Mouse (Mus musculus): ENCODE measurements at regions not wholly inside any gene's neighbourhood (a gene's known extent, or its start where the extent isn't known, plus 50 kb on each side); places are given as distances from the start of the nearest gene placed in this dataset.

GRCm38 (mm10) chr10:54448352-54449043 lies 372.1 kb upstream of the Man1a start:
- no peaks in the 10 kb centered on the region for H3K9me3 ChIP-seq (ENCODE audit: control insufficient read depth, low read length)
- no peaks in the 10 kb centered on the region for H3K4me1 ChIP-seq (replicated peaks; ENCODE audit: control insufficient read depth, insufficient read depth, low read length)
- WGBS = 94% methylated on average over 2 of the region's 2 CpGs
- H3K4me2 ChIP-seq (ENCODE audit: low read length) = no peak overlapping the region
- no peaks in the 10 kb centered on the region for H3K36me3 ChIP-seq (ENCODE audit: control insufficient read depth, insufficient read depth)
- H3K9ac ChIP-seq (replicated peaks; ENCODE audit: low read depth, low read length) = no peak overlapping the region
- no peak for ATAC-seq
- H3K4me3 ChIP-seq (replicated peaks; ENCODE audit: low read length) = no peak overlapping the region
- H3K27ac ChIP-seq (ENCODE audit: low read length) = no peak overlapping the region
- no peaks in the 10 kb centered on the region for H3K27me3 ChIP-seq (replicated peaks; ENCODE audit: control insufficient read depth, insufficient read depth, low read length)

DNA sequence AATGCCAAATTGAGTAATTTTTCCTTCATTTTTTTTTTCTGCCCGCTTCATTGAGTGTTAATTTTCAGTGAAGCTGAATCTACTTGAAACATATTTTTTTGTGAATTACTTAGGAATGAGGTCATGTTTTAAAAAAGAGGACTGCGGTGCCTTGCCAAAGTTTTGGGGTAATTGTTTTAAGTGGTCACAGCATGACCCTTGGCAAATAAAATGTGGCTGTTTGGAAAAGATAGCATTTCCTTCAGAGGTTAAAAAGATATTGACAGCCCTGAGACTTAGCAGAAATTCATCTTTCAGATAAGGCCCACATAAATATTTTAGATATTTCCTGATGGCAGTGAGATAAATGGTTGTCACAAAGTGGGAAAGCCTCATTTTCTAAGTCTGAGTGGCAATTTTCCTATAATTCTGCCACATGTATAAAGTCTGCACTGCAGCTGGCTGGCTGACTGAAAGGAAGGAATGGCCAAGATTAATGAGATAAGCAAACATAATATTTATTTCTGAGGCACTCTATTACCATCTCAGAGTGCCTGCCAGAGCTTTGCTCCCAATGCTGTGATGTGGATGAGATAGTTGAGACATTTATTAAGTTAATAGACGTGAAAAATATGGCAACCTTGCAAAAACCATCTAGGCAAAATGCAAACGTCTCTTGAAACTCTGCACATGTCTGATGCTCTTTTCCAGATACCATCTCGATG lies 327.0 kb upstream of the Man1a start:
- Histone ChIP-seq H3K4me3 (replicated peaks; ENCODE audit: low read length) (no peak overlapping the region), H3K27me3 (replicated peaks; ENCODE audit: control insufficient read depth, insufficient read depth, low read length) (no peaks in the 10 kb centered on the region), H3K9me3 (ENCODE audit: control insufficient read depth, low read length) (no peaks in the 10 kb centered on the region), H3K4me1 (replicated peaks; ENCODE audit: control insufficient read depth, insufficient read depth, low read length) (no peaks in the 10 kb centered on the region), H3K36me3 (ENCODE audit: control insufficient read depth, insufficient read depth) (no peaks in the 10 kb centered on the region), H3K27ac (ENCODE audit: low read length) (no peak overlapping the region), H3K9ac (replicated peaks; ENCODE audit: low read depth, low read length) (no peak overlapping the region), H3K4me2 (ENCODE audit: low read length) (no peak overlapping the region)
- WGBS = 65% methylated on average over 5 of the region's 5 CpGs
- no peak for ATAC-seq

DNA sequence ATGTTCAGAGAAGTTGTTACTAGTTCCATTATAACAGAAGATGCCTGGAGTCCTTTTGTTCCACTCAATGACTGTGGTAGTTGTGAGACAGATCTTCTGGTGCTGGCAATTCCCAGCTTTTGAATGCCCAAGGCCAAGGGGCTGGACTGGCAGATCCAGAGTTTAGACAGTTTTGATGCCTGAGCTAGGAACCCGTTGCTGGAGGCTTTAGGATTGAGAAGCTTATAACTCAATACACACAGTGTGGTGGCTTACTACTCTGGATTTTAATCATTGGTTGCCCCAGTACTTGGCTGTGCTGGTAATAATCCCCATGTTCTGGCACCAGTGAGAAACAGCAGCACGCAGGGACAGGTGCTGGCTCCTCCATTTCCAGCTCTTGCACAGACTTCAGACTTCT lies 307.3 kb upstream of the Man1a start:
- 74% methylated on average over 2 of the region's 2 CpGs for WGBS
- no peak for ATAC-seq
- no peak overlapping the region for H3K4me3 ChIP-seq (replicated peaks; ENCODE audit: low read length)
- H3K4me1 ChIP-seq (replicated peaks; ENCODE audit: control insufficient read depth, insufficient read depth, low read length) = no peaks in the 10 kb centered on the region
- H3K4me2 ChIP-seq (ENCODE audit: low read length) = no peak overlapping the region
- no peaks in the 10 kb centered on the region for H3K27me3 ChIP-seq (replicated peaks; ENCODE audit: control insufficient read depth, insufficient read depth, low read length)
- H3K9me3 ChIP-seq (ENCODE audit: control insufficient read depth, low read length) = no peaks in the 10 kb centered on the region
- H3K27ac ChIP-seq (ENCODE audit: low read length) = no peak overlapping the region
- H3K36me3 ChIP-seq (ENCODE audit: control insufficient read depth, insufficient read depth) = no peaks in the 10 kb centered on the region
- H3K9ac ChIP-seq (replicated peaks; ENCODE audit: low read depth, low read length) = no peak overlapping the region

DNA sequence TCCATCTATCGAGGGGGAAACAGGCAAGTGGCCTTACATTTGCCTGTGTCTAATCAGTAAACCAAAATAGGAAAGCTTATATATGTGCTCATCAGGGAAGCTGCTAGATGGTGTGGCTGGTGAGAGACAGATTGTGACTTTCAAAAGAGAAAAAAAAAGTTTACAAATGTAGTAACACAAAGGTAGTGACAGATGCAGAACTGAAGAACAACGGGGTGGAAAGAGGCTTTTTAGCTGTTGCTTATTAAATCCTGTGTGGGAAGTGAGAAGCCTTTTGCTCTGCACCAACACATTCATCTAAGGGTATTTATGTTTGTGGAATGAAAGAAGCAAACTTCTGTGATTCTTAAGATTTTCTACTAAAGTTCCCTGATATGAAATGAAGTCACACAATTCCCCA lies 305.1 kb upstream of the Man1a start:
- WGBS = 87% methylated on average over 2 of the region's 2 CpGs
- H3K4me2 ChIP-seq (ENCODE audit: low read length) = no peak overlapping the region
- H3K4me3 ChIP-seq (replicated peaks; ENCODE audit: low read length) = no peak overlapping the region
- H3K36me3 ChIP-seq (ENCODE audit: control insufficient read depth, insufficient read depth) = no peaks in the 10 kb centered on the region
- no peaks in the 10 kb centered on the region for H3K27me3 ChIP-seq (replicated peaks; ENCODE audit: control insufficient read depth, insufficient read depth, low read length)
- H3K9me3 ChIP-seq (ENCODE audit: control insufficient read depth, low read length) = no peaks in the 10 kb centered on the region
- H3K27ac ChIP-seq (ENCODE audit: low read length) = no peak overlapping the region
- H3K9ac ChIP-seq (replicated peaks; ENCODE audit: low read depth, low read length) = no peak overlapping the region
- H3K4me1 ChIP-seq (replicated peaks; ENCODE audit: control insufficient read depth, insufficient read depth, low read length) = no peaks in the 10 kb centered on the region
- no peak for ATAC-seq

DNA sequence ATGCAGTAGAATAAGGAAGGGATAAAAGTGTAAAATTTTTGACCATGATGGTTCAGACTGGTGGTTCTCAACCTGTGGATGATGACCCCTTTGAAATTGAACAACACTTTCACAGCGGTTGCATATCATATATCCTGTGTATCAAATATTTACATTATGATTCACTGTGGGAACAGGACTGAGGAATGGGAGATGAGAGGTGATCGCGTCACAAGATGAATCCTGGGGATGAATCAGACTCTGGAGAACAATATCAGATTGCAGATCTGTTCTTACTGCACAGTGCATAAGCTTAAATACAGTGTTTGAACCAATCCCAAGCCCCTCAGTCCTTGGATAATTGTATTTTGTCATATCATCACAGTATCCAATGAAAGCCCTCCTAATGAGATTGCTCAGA lies 292.7 kb upstream of the Man1a start:
- H3K9me3 ChIP-seq (ENCODE audit: control insufficient read depth, low read length) = no peaks in the 10 kb centered on the region
- 97% methylated on average over 3 of the region's 3 CpGs for WGBS
- H3K36me3 ChIP-seq (ENCODE audit: control insufficient read depth, insufficient read depth) = no peaks in the 10 kb centered on the region
- no peak for ATAC-seq
- no peak overlapping the region for H3K4me2 ChIP-seq (ENCODE audit: low read length)
- no peak overlapping the region for H3K4me3 ChIP-seq (replicated peaks; ENCODE audit: low read length)
- no peak overlapping the region for H3K9ac ChIP-seq (replicated peaks; ENCODE audit: low read depth, low read length)
- no peaks in the 10 kb centered on the region for H3K27me3 ChIP-seq (replicated peaks; ENCODE audit: control insufficient read depth, insufficient read depth, low read length)
- H3K4me1 ChIP-seq (replicated peaks; ENCODE audit: control insufficient read depth, insufficient read depth, low read length) = no peaks in the 10 kb centered on the region
- H3K27ac ChIP-seq (ENCODE audit: low read length) = no peak overlapping the region

DNA sequence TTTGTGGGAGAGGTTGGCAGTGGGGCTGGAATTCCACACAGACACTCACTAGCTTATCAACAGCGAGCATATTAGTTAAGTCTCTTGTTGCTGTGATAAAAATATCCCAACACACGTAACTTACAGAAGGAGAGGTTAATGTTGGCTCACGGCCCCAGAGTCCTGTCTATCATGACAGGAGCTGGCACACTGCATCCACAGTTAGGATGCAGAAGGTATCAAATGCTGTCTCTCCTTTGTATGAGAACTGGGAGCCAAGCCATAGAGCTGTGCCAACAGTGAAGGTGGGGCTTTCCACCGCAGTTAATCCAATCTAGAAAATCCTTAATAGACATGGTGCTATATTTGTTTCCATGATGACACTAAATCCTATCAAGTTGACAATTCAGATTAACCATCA lies 288.9 kb upstream of the Man1a start:
- peak; percentile 84 for ATAC-seq
- H3K9me3 ChIP-seq (ENCODE audit: control insufficient read depth, low read length) = no peaks in the 10 kb centered on the region
- H3K4me2 ChIP-seq (ENCODE audit: low read length) = no peak overlapping the region
- no peak overlapping the region for H3K27ac ChIP-seq (ENCODE audit: low read length)
- H3K36me3 ChIP-seq (ENCODE audit: control insufficient read depth, insufficient read depth) = no peaks in the 10 kb centered on the region
- no peaks in the 10 kb centered on the region for H3K27me3 ChIP-seq (replicated peaks; ENCODE audit: control insufficient read depth, insufficient read depth, low read length)
- no peak overlapping the region for H3K9ac ChIP-seq (replicated peaks; ENCODE audit: low read depth, low read length)
- H3K4me1 ChIP-seq (replicated peaks; ENCODE audit: control insufficient read depth, insufficient read depth, low read length) = no peaks in the 10 kb centered on the region
- H3K4me3 ChIP-seq (replicated peaks; ENCODE audit: low read length) = no peak overlapping the region
- 49% methylated on average over 4 of the region's 4 CpGs for WGBS

DNA sequence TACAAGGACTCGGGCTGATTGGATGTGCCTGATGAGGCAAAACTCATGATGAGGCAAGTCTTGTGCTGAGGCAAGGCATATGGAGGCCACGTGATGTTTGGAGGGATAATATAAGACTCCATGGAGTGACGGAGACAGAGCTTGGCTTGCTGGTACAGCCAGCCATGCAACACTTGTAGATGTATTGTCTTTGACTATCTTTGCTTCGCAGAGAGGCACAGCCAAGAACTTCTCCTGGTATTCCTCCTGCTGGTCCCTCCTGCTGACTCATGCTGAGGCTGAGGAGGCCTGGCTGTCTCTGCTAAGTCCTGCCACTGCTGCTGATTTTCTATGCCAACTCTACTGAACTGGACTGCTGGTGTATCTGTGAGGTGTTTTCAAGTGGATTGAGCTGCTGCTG lies 260.8 kb upstream of the Man1a start:
- H3K9me3 ChIP-seq (ENCODE audit: control insufficient read depth, low read length) = no peaks in the 10 kb centered on the region
- WGBS = 76% methylated on average over 4 of the region's 4 CpGs
- H3K27me3 ChIP-seq (replicated peaks; ENCODE audit: control insufficient read depth, insufficient read depth, low read length) = no peaks in the 10 kb centered on the region
- H3K9ac ChIP-seq (replicated peaks; ENCODE audit: low read depth, low read length) = no peak overlapping the region
- ATAC-seq = no peak
- H3K4me1 ChIP-seq (replicated peaks; ENCODE audit: control insufficient read depth, insufficient read depth, low read length) = no peaks in the 10 kb centered on the region
- H3K4me3 ChIP-seq (replicated peaks; ENCODE audit: low read length) = no peak overlapping the region
- H3K27ac ChIP-seq (ENCODE audit: low read length) = no peak overlapping the region
- H3K4me2 ChIP-seq (ENCODE audit: low read length) = no peak overlapping the region
- no peaks in the 10 kb centered on the region for H3K36me3 ChIP-seq (ENCODE audit: control insufficient read depth, insufficient read depth)
